Mouse (Mus musculus): ENCODE data around the gene Efcab12. TPM values are rescaled to one million over a fixed set of nuclear protein-coding genes. Genes with fewer than 3 reads are reported as not detected.
"Not testable (repeated sequence)": the region's sequence is repeated elsewhere in the genome, so short reads cannot be mapped to it uniquely, and the experiment has no call there.

The Efcab12 gene
- polyA plus RNA-seq, 1 experiment from 2014 or later, result 1.4 TPM

DNA sequence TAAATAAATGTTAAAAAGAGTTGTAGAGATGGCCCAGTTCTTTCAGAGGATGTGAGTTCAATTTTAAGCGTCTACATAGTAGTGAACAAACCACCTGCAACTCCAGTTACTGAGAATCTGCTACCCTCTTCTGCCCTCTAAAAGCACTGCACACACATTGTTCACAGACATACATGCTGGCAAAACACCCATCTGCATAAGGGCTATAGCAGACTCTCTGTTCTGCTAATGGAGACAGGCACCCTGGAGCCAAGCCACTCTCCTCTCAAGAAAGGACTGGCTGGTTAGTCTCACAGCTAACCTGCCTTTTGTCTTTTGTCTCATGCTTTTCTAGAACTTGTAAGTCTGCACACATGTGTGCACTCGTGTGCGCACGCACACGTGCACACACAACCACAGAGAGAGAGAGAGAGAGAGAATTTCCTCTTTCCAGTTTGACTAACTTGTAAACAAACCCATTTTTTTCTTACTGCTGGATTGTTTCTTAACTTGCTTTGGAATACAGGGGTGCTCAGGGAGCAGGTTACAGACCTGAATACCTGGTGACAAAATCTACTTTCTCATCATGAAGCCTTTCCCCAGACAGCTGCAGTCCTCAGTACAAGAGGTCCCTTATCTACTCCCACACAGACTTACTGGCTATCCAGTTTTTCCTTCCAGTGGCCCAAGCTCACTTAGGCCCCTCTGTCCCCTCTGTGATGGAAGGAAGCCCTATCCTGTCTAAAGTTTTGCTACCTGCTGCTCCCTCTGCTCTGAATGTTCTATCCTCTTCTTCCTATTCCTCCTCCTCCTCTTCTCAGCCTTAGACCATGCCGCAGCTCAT lies 7.2 kb downstream of the Efcab12 start:
- WGBS, result 90% methylated on average over 6 of the region's 6 CpGs
- Histone ChIP-seq H3K4me1 (ENCODE audit: control insufficient read depth, insufficient read depth, low read length) (no peaks in the 10 kb centered on the region), H3K36me3 (ENCODE audit: control insufficient read depth, insufficient read depth, low read length) (no peaks in the 10 kb centered on the region), H3K4me2 (ENCODE audit: low read depth) (no peak overlapping the region), H3K9me3 (ENCODE audit: control insufficient read depth, low read length) (no peaks in the 10 kb centered on the region), H3K4me3 (ENCODE audit: low read depth, low read length) (no peak overlapping the region), H3K27ac (ENCODE audit: low read depth, low read length) (no peak overlapping the region), H3K9ac (ENCODE audit: low read length) (no peak overlapping the region), H3K27me3 (ENCODE audit: control insufficient read depth, insufficient read depth, low read length) (no peaks in the 10 kb centered on the region)
- ATAC-seq (ENCODE audit: insufficient read depth, low FRiP score, low TSS enrichment), result no peak
- DNase-seq (ENCODE audit: low spot score), result no peak

DNA sequence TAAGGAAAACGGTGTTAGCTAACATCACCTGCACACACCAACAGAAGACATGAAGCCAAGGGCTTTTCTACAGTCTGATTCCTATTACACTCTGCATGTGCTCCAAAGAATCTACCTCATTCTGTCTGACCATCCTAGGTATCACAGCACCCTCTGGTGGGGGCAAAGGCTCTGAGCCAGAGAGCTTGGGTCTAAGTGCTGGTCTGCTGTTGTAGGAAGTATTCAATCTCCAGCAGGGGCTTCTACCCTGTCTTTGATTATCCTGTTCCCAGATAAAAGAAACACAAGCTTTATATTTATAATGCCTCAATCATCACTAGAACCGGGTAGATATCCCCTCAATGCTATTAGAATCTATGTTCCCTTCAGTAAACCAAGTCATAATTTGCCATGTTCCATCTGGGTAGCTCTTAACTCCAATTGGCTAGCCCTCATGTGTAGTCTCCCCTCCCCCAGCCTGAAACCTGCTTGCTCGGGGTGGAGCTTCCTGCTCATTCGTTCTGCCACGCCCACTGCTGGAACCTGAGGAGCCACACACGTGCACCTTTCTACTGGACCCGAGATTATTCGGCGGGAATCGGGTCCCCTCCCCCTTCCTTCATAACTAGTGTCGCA lies 14.3 kb downstream of the Efcab12 start:
- H3K36me3 ChIP-seq (ENCODE audit: control insufficient read depth, insufficient read depth, low read length); H3K4me3 ChIP-seq (ENCODE audit: low read depth, low read length); H3K4me1 ChIP-seq (ENCODE audit: control insufficient read depth, insufficient read depth, low read length); H3K9me3 ChIP-seq (ENCODE audit: control insufficient read depth, low read length); H3K27me3 ChIP-seq (ENCODE audit: control insufficient read depth, insufficient read depth, low read length); H3K9ac ChIP-seq (ENCODE audit: low read length); H3K27ac ChIP-seq (ENCODE audit: low read depth, low read length): not testable (repeated sequence)
- 3% methylated on average over 4 of the region's 11 CpGs for WGBS
- ATAC-seq (ENCODE audit: insufficient read depth, low FRiP score, low TSS enrichment), result peak; percentile 86
- peak overlapping the region; percentile 26 for H3K4me2 ChIP-seq (ENCODE audit: low read depth)
- DNase-seq (ENCODE audit: low spot score), result peak; percentile 86

DNA sequence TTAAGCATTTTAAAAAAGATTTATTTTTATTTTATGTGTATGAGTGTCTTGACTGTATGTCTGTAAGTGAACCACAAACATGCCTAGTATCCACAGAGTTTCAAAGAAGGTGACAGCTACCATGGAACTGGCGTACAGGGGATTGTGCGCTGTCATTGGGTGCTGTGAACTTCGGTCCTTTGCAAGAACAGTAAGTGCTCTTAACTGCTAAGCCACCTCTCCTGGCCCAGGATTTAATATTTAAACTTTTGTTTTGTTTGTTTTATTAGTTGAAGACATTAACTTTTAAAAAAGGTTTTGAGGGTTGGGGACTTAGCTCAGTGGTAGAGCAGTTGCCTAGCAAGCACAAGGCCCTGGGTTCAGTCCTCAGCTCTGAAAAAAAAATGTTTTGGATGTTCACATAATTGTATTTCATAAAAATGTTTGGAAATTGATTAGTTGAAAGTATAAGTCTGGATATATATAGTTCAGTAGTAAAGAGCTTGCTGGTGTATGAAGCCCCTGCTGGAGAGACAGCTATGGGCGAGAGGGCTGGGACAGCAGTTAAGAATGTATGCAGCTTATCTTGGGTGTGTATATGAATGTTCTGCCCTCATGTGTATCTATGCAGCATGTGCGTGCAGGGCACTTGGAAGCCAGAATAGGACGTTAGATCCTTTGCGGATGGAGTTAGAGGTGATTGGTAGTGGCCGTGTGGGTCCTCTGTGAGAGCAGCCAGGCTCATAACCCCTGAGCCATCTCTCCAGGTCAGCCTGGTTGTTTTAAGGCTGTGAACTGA lies 16.8 kb downstream of the Efcab12 start:
- H3K27me3 ChIP-seq (ENCODE audit: control insufficient read depth, insufficient read depth, low read length), result no peaks in the 10 kb centered on the region
- H3K4me3 ChIP-seq (ENCODE audit: low read depth, low read length), result no peak overlapping the region
- no peak for ATAC-seq (ENCODE audit: insufficient read depth, low FRiP score, low TSS enrichment)
- no peak overlapping the region for H3K27ac ChIP-seq (ENCODE audit: low read depth, low read length)
- H3K9ac ChIP-seq (ENCODE audit: low read length), result no peak overlapping the region
- no peak overlapping the region for H3K4me2 ChIP-seq (ENCODE audit: low read depth)
- no peak for DNase-seq (ENCODE audit: low spot score)
- no peaks in the 10 kb centered on the region for H3K4me1 ChIP-seq (ENCODE audit: control insufficient read depth, insufficient read depth, low read length)
- 86% methylated on average over 8 of the region's 8 CpGs for WGBS
- H3K36me3 ChIP-seq (ENCODE audit: control insufficient read depth, insufficient read depth, low read length), result no peaks in the 10 kb centered on the region
- no peaks in the 10 kb centered on the region for H3K9me3 ChIP-seq (ENCODE audit: control insufficient read depth, low read length)

DNA sequence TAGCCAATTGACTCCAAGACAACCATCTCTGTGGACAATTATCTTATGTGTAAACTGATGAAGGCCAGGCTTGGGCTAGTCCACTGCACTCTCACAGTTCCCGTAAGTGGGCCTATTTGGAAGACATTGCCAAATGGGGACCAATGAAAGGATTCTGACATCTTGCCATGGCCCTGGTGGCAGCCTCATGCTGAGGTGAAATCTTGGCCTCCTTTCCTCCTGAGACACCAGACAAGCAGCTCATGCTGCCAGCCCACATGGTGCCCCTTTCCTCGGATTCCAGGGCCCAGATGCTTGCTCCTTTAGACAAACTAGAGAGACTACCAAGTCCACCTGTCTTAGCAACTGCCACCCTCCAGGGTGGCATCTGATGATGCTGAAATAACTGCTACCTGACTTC lies 20.1 kb downstream of the Efcab12 start:
- DNase-seq (ENCODE audit: low spot score), result no peak
- H3K4me2 ChIP-seq (ENCODE audit: low read depth), result no peak overlapping the region
- ATAC-seq (ENCODE audit: insufficient read depth, low FRiP score, low TSS enrichment), result no peak
- no peak overlapping the region for H3K4me3 ChIP-seq (ENCODE audit: low read depth, low read length)
- no peaks in the 10 kb centered on the region for H3K4me1 ChIP-seq (ENCODE audit: control insufficient read depth, insufficient read depth, low read length)
- WGBS, result 73% methylated on average over 2 of the region's 2 CpGs
- H3K9me3 ChIP-seq (ENCODE audit: control insufficient read depth, low read length), result no peaks in the 10 kb centered on the region
- H3K9ac ChIP-seq (ENCODE audit: low read length), result no peak overlapping the region
- no peaks in the 10 kb centered on the region for H3K27me3 ChIP-seq (ENCODE audit: control insufficient read depth, insufficient read depth, low read length)
- H3K36me3 ChIP-seq (ENCODE audit: control insufficient read depth, insufficient read depth, low read length), result no peaks in the 10 kb centered on the region
- no peak overlapping the region for H3K27ac ChIP-seq (ENCODE audit: low read depth, low read length)

DNA sequence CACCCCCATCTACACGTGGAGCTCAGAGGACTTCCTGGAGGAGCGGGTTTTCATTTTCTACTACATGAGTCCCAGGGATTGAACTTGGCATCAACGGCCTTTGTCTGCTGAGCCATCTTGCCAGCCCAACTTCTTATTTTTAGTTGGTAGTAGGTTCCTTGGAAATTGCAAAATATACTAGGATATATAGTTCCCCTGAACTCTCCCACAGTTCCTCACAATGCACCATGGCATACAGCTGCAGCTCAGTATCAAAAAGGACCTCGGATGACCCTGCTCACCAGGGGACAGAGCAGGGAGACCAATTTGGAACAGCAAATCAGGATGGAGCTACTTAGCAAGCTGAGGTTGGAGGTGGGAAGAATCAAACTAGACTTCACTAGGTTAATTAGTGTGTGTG lies 23.2 kb downstream of the Efcab12 start:
- no peak overlapping the region for H3K4me3 ChIP-seq (ENCODE audit: low read depth, low read length)
- H3K4me2 ChIP-seq (ENCODE audit: low read depth), result no peak overlapping the region
- no peaks in the 10 kb centered on the region for H3K36me3 ChIP-seq (ENCODE audit: control insufficient read depth, insufficient read depth, low read length)
- no peaks in the 10 kb centered on the region for H3K27me3 ChIP-seq (ENCODE audit: control insufficient read depth, insufficient read depth, low read length)
- DNase-seq (ENCODE audit: low spot score), result no peak
- H3K4me1 ChIP-seq (ENCODE audit: control insufficient read depth, insufficient read depth, low read length), result no peaks in the 10 kb centered on the region
- WGBS, result 79% methylated on average over 4 of the region's 4 CpGs
- no peak overlapping the region for H3K9ac ChIP-seq (ENCODE audit: low read length)
- H3K27ac ChIP-seq (ENCODE audit: low read depth, low read length), result no peak overlapping the region
- H3K9me3 ChIP-seq (ENCODE audit: control insufficient read depth, low read length), result no peaks in the 10 kb centered on the region
- ATAC-seq (ENCODE audit: insufficient read depth, low FRiP score, low TSS enrichment), result no peak

DNA sequence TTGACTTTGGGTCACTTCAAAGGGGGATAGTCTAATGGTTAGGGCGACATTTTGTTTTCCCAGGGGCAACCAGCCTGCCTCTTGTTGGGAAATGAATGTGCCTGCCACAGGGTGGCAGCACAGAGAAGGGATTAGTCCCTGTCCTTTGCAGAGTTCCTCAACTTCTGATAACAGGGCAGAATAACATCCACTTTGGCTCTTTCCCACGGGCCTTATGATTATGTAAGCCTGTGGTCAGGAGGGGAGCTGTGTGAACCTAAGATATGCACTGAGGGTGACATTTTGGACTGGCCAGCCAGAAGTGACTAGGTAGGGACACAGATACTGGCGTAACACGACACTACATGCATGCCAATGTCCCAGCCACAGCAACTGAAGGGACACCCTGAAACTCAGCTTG lies 24.1 kb downstream of the Efcab12 start:
- Histone ChIP-seq H3K36me3 (ENCODE audit: control insufficient read depth, insufficient read depth, low read length) (no peaks in the 10 kb centered on the region), H3K9ac (ENCODE audit: low read length) (no peak overlapping the region)
- ATAC-seq (ENCODE audit: insufficient read depth, low FRiP score, low TSS enrichment), result 0 out of 2 replicates have a peak, but pooled peaks have one; percentile 45

DNA sequence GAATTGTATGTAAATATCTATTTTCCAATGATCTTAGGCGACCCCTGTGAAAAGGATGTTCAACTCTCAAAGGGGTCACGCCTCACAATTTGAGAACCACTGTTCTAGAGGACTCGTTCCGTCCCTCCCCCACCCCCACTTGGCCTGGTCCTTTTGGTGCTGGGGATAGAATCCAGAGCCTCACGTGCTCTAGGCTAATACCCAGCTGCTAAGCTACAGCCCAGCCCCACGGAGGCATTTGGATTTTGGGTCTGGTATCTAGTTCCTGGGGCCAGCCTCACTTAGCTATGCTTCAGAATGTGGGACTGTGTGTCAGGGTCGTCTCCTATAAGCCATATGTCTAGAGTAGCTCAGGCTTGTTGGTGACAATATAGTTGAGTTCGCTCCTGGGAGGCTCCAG lies 26.6 kb downstream of the Efcab12 start:
- ATAC-seq (ENCODE audit: insufficient read depth, low FRiP score, low TSS enrichment) (no peak), DNase-seq (ENCODE audit: low spot score) (peak; percentile 6)
- peaks cover 2% of the 10 kb centered on the region for H3K36me3 ChIP-seq (ENCODE audit: control insufficient read depth, insufficient read depth, low read length)
- whole genome bisulfite sequencing, result 76% methylated on average over 8 of the region's 8 CpGs
- no peak overlapping the region for H3K4me2 ChIP-seq (ENCODE audit: low read depth)
- H3K27ac ChIP-seq (ENCODE audit: low read depth, low read length), result no peak overlapping the region
- no peak overlapping the region for H3K4me3 ChIP-seq (ENCODE audit: low read depth, low read length)
- no peaks in the 10 kb centered on the region for H3K27me3 ChIP-seq (ENCODE audit: control insufficient read depth, insufficient read depth, low read length)
- H3K9ac ChIP-seq (ENCODE audit: low read length), result no peak overlapping the region
- H3K4me1 ChIP-seq (ENCODE audit: control insufficient read depth, insufficient read depth, low read length), result peaks cover 9% of the 10 kb centered on the region
- H3K9me3 ChIP-seq (ENCODE audit: control insufficient read depth, low read length), result no peaks in the 10 kb centered on the region

More for the DNA sequence above, 24.1 kb downstream of the Efcab12 start:
- H3K9me3 ChIP-seq (ENCODE audit: control insufficient read depth, low read length), result no peaks in the 10 kb centered on the region
- no peak overlapping the region for H3K27ac ChIP-seq (ENCODE audit: low read depth, low read length)
- DNase-seq (ENCODE audit: low spot score), result peak; percentile 56
- WGBS, result 34% methylated on average over 4 of the region's 4 CpGs
- no peaks in the 10 kb centered on the region for H3K4me1 ChIP-seq (ENCODE audit: control insufficient read depth, insufficient read depth, low read length)
- H3K4me3 ChIP-seq (ENCODE audit: low read depth, low read length), result no peak overlapping the region
- H3K27me3 ChIP-seq (ENCODE audit: control insufficient read depth, insufficient read depth, low read length), result no peaks in the 10 kb centered on the region
- H3K4me2 ChIP-seq (ENCODE audit: low read depth), result no peak overlapping the region

DNA sequence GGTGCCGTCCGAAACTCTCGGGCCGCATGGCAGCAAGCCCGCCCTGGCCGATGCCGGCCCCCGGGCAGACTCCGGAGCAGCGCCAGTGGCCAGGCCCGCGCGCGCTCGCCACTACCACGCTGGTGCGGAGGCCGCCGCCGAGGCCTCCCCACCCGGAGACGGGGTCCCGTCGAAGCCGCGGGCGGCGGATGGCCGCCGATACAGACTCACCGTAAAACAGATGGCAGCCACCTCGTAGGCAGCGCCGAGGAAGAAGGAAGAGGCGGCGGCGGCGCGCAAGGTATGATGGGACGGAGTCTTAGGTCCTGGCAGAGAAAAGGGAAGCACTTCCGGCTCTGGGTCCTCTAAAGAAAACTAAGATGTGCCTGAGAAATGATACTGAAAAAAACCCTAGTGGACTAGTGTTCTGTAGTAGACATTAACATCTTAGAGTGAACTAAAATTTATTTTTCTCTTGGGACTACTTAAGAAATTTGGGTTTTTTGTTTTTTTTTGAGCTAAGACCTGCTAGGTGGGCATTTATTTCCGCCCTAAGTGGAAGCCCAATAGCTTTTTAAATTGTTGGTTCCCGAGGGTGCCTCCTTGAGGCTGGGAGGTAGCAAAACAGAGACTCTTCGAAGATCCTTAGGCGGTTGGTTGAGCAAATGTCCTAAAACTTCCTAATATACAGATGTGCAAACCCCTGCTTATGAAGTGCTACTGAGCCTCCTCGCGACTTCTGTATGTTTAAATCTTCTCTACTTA lies 29.6 kb downstream of the Efcab12 start, which contains the start of gene Rpl32:
TSS of gene Rpl32 (minus strand) at position 260 of the 744 bp plus-strand sequence.
- under 1% methylated on average over 47 of the region's 47 CpGs for WGBS
- Histone ChIP-seq H3K36me3 (ENCODE audit: control insufficient read depth, insufficient read depth, low read length) (peaks cover 15% of the 10 kb centered on the region), H3K4me1 (ENCODE audit: control insufficient read depth, insufficient read depth, low read length) (peaks cover 15% of the 10 kb centered on the region), H3K4me2 (ENCODE audit: low read depth) (peak within 1 kb of the TSS; percentile 83), H3K4me3 (ENCODE audit: low read depth, low read length) (peak within 1 kb of the TSS; percentile 63), H3K9ac (ENCODE audit: low read length) (peak within 1 kb of the TSS; percentile 85), H3K27me3 (ENCODE audit: control insufficient read depth, insufficient read depth, low read length) (no peaks in the 10 kb centered on the region), H3K27ac (ENCODE audit: low read depth, low read length) (peak within 1 kb of the TSS; percentile 94), H3K9me3 (ENCODE audit: control insufficient read depth, low read length) (no peaks in the 10 kb centered on the region)
- ATAC-seq (ENCODE audit: insufficient read depth, low FRiP score, low TSS enrichment) (peak; percentile 82), DNase-seq (ENCODE audit: low spot score) (peak; percentile 90)
